Mouse (Mus musculus) right cerebral cortex, postnatal 4 days (tissue): ENCODE measurements around the gene Gm49387.

ENCODE experiments used
- DNase-seq: peaks from one replicate; pipeline ENCODE4 v3.0.0-alpha.2; 2022

Gm49387 gene

GRCm38 (mm10) chr14:31661671-31662554, 21.2 kb upstream of the Gm49387 start:
- peak; percentile 82 for DNase-seq

- DNase-seq, result no peak
Measured at GRCm38 (mm10) chr14:31660312-31661093, 19.8 kb upstream of the Gm49387 start.

- no peak for DNase-seq
Measured at GRCm38 (mm10) chr14:31659501-31660181, 19.0 kb upstream of the Gm49387 start.

DNA sequence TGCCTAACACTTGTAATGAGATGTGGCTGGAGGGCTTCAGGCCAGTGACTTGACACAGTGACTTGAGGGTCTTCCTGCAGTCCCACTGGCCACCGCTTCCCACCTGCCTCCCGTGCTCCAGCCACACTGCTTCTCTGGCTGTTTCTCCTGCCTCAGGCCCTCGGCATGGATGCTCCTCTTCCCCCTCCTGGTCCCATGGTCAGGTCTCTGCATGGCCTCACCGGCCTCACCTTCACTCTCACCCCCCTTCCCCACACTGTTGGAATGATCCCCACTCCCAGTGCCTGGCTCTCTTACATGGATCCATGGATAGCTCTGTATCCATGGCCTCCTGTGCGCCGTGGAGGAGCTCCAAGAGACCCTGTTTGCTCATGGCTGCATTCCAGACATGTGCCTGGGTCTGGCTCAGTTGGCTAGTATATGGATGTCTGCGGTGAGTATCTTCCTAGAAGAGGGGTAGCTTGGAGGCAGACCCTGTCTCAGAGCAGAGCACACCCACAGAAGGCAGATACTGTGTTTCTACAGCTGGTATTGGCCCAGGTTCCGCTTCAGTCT, 17.5 kb upstream of the Gm49387 start:
- DNase-seq, result no peak

DNA sequence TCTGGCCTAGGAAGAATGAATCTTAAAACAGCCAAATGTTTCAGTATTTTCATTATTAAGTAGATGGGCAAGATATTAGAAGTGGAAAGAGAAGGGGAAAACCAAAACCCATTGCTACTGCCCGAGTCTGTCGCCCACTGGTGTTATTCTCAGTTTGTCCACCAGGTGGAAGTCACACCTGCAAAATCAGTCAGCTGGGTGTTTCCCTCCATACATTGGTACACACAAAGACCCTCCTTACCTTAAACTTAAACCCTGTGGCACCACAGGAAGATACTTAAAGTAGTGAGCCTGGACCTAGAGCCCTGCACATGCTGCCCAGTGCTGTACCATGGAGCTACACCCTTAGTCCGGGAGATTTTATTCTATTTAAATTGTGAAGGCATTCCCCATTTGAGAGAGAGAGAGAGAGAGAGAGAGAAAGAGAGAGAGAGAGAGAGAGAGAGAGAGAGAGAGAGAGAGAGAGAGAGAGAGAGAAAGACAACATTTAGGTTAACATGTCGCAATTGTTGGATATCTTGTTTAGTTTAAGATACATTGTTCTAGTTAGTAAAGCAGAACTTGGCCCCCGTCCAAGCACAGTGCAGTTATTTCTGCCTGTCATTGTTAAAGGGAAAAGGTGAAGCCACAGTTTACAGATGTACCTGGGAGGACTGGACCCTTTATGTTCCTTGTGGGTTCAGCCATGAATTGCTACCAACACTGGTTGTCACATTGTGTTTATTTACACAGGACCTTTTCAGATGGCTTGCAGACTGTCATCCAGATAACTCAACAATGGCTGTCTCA, 16.4 kb upstream of the Gm49387 start:
- peak; percentile 73 for DNase-seq

DNA sequence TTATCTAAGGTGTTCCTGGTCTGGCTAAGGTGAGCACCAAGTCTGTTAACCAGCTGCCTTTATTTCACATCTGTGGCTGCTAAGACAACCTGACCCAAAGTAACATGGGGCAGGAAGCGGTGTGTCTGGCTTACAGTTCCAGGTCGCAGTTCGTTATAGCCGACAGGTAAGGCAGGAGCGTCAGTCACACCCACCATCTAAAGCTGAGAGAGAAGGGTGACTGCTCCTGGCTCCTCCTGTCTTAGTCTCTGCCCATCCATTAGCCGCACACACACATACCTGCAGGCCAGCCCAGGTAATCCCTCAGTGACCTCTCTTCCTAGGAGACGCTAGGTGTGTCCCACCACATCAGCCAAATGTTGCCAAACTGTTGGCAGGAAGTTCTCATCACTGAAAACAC, 15.7 kb upstream of the Gm49387 start:
- no peak for DNase-seq

DNA sequence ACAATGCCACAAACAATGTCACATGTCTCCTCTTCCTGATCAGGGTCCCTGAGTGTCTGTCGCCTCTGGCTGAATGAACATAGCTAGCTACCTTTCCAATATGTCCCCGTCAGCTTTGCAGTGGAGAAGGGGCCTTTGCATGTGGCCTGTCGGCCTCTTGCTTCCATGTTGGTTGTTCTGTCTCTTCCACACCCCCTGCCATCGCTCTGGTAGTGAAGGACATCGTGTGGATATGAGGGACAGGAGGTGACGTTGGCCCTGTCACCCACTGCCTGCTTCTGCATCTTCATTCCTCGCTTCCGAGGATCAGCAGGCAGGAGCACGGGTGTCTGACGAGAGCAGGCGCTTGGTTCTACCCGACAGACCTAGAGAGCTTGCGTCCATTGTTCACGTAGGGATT, 14.7 kb upstream of the Gm49387 start:
- DNase-seq, result no peak

- no peak for DNase-seq
Measured at GRCm38 (mm10) chr14:31654816-31655215, 14.1 kb upstream of the Gm49387 start.

- no peak for DNase-seq
Measured at GRCm38 (mm10) chr14:31653101-31653875, 12.6 kb upstream of the Gm49387 start.

- DNase-seq, result no peak
Measured at GRCm38 (mm10) chr14:31652624-31653023, 11.9 kb upstream of the Gm49387 start.

DNA sequence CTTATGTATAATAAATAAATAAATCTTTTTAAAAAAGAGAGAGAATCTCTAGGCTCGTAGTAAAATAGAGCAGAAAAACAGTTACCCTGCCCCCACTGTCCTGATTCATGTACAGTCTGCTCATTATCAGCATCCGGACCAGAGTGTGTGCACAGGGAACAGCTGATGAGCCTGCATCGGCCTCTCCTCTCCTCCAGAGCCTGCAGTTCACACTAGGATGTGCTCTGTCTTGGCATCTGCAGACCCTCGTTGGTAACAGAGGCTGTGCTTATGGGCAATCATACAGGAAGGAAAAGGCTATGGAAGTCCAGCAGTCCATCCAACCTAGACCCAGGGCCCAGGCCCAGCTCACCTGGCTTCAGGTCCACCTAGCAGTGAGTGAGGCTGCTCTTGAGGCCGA, 11.4 kb upstream of the Gm49387 start:
- DNase-seq, result no peak

GRCm38 (mm10) chr14:31651206-31651605, 10.5 kb upstream of the Gm49387 start:
- DNase-seq, result no peak

GRCm38 (mm10) chr14:31650347-31650746, 9.7 kb upstream of the Gm49387 start:
- no peak for DNase-seq

GRCm38 (mm10) chr14:31647991-31648390, 7.3 kb upstream of the Gm49387 start:
- DNase-seq, result no peak

DNA sequence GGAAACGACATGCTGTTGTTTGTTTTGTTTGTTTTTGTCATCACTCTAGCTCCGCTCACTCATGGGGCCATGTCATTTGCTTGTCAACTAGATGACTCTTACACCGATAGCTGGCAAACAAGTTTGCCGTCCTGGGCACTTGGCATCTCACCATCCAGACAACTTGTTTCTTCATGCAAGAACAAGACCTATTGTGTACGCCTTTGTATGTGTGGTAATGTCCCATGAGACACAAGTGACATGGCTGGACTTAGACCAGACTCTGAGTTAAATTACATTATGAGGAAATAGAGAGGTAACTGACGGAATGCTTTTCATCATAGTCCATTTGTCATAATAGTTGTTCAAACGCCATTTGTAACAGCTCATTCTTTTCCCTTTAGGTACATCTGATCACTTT, 5.2 kb upstream of the Gm49387 start:
- no peak for DNase-seq

GRCm38 (mm10) chr14:31644931-31645547, 4.4 kb upstream of the Gm49387 start:
- DNase-seq, result no peak

DNA sequence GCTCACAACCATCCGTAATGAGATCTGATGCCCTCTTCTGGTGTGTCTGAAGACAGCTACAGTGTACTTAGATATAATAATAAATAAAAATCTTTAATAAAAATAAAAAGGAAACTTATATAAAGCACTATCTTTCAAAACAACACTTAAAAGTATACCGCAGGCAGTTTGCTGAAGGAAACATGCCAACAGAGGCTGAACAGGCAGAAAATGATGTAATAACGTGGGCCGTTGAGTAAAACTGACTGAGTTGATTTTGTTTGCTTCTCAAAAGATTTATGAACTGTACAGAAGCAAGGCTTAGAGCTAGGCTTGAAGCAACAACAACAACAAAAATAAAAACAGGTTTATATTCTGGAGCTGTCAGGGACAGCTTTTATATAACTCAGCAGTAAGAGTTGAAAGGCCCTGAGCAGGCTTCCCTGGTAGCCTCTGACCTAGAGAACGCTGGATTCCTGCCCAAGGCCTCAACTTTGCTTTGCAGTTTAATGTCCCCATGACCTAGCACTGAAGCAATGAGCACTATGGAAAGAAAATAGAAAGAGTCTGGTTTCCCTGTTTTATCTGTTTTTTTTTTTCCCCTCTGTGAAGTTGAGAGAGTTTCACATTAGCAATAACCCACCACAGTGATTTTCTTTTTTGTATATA, 3.6 kb upstream of the Gm49387 start:
- DNase-seq, result no peak

DNA sequence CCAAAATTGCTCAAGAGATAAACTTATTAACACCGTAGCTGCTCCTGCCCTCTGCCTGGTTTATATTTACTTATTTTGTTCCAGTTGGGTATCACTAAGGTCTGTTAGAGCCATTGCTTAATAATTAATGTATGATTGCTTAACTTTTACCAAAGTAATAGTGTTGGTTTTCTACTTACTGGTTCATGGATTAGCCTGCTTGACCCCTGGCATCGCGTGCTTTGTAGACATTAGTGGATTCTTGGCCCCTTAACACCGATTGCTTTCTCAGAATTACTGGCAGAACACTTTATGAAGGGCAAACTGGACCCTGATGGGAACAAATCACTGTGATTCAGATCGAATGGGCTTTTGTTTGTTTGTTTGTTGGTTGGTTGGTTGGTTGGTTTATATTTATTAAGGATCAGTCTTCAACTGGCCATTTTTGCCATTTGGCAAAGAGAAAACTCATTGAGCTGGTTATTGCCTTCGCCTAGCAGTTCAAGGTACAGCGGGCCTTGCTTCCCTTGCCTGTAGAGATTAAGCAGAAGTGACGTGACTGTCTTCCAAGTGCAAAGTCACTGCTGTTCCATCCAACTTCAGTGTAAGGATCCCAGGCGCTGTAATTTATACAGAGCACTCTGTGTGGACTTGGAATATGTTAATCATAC, 953 bp upstream of the Gm49387 start:
- DNase-seq, result no peak

GRCm38 (mm10) chr14:31640890-31641505, 320 bp upstream of the Gm49387 start, which contains the start of the genes Btd and Hacl1:
Gene Btd (plus strand): TSS chr14:31641028.
Gene Hacl1 (minus strand): TSS chr14:31641286.
- peak; percentile 67 for DNase-seq
